Mouse (Mus musculus) stomach, postnatal 0 days (tissue): ENCODE measurements around the gene BC030499. TPM values are rescaled to one million over a fixed set of nuclear protein-coding genes. Genes with fewer than 3 reads are reported as not detected.

ENCODE experiments used
- ATAC-seq: fragments of 200-750 bp; cut with Nextera tagmentation; 2 replicates; pipeline ENCODE4 v1.8.0; 2017; ENCODE audit not compliant: low FRiP score, low TSS enrichment
- DNase-seq: peaks from one replicate; pipeline ENCODE4 v3.0.0-alpha.2; 2016; ENCODE audit warnings: low spot score
- H3K27ac ChIP-seq: fragments of 300-500 bp; sonication (generic); replicated peaks from 2 replicates; pipeline ENCODE4 v1.5.1; 2014; ENCODE audit warnings: mild to moderate bottlenecking, control low read depth
- H3K27me3 ChIP-seq: fragments of 300-500 bp; sonication (generic); 2 replicates; pipeline ENCODE4 v1.6.1; 2014; ENCODE audit warnings: low read length; ENCODE audit not compliant: control insufficient read depth, insufficient read depth
- H3K36me3 ChIP-seq: fragments of 300-500 bp; sonication (generic); 2 replicates; pipeline ENCODE4 v1.6.1; 2014; ENCODE audit warnings: low read length, mixed read lengths; ENCODE audit not compliant: control insufficient read depth, insufficient read depth
- H3K4me1 ChIP-seq: fragments of 300-500 bp; sonication (generic); replicated peaks from 2 replicates; pipeline ENCODE4 v1.6.1; 2014; ENCODE audit warnings: antibody characterized with exemption; ENCODE audit not compliant: control insufficient read depth, insufficient read depth
- H3K4me2 ChIP-seq: fragments of 300-500 bp; sonication (generic); replicated peaks from 2 replicates; pipeline ENCODE4 v1.6.1; 2014; ENCODE audit warnings: low read depth, mild to moderate bottlenecking, control low read depth, moderate library complexity
- H3K4me3 ChIP-seq: fragments of 300-500 bp; sonication (generic); 2 replicates; pipeline ENCODE4 v1.5.1; 2014; ENCODE audit warnings: low read depth, low read length, control low read depth
- H3K9ac ChIP-seq: fragments of 300-500 bp; sonication (generic); 2 replicates; pipeline ENCODE4 v1.6.1; 2014; ENCODE audit warnings: mild to moderate bottlenecking, low read length, control low read depth, mixed read lengths
- H3K9me3 ChIP-seq: fragments of 300-500 bp; sonication (generic); 2 replicates; pipeline ENCODE4 v1.6.1; 2016; ENCODE audit warnings: low read length; ENCODE audit not compliant: control insufficient read depth
- CTCF ChIP-seq: IDR thresholded peaks from 2 replicates; pipeline ENCODE4 v1.5.1; 2016; ENCODE audit warnings: antibody characterized with exemption, low read depth, mild to moderate bottlenecking, moderate library complexity
- EP300 ChIP-seq: optimal IDR thresholded peaks from 2 replicates; pipeline ENCODE3; 2016; ENCODE audit warnings: antibody characterized with exemption
- WGBS: fragments of 180-500 bp; shearing (Covaris S2); extraction: QIAGEN DNeasy Blood & Tissue Kit; methylation state at CpG from one replicate; pipeline ENCODE4 v1.1.7; 2014; 5-methylcytosine and 5-hydroxymethylcytosine counted together
- polyA plus RNA-seq: library from polyadenylated mRNA; unstranded; fragments of >200 nt; fragmentation: Nextera tagmentation; extraction: Ambion mirVana; gene quantifications from 2 replicates; pipeline ENCODE4 v1.2.1, GENCODE M21; 2015

Gene BC030499
- polyA plus RNA-seq, 1 experiment from 2014 or later, result not detected

DNA sequence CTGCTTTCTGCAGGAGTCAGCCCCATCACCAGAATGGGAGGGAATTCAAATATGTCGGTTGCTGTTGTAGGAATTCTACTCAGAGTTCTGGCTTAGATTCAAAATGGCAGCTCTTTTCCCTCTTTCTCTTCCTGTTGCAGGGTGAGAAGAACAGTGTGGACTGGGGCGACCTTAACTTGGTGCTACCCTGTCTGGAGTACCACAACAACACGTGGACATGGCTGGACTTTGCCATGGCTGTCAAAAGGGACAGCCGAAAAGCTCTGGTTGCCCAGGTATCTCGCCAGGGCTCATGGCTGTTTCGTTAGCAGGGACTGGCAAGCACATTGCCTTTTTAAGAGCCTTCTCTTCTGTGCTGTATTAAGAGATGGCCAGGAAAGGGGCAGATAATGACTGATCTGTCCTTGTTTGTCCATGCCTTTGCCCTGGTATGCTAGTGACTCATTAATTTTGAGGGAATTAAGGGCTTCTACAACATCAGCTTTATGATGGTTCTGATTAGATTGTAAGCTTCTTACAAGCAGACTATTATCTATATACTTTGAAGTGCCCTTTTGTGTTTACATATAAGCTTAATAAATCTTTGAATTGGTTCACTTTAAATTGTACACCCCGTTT lies 1.4 kb upstream of the BC030499 start:
- H3K9ac ChIP-seq, result no peak overlapping the region
- ATAC-seq (no peak), DNase-seq (no peak)
- TF ChIP-seq EP300 (no peak), CTCF (no peak)
- no peak overlapping the region for H3K27ac ChIP-seq
- no peak overlapping the region for H3K4me2 ChIP-seq
- H3K4me1 ChIP-seq, result no peaks in the 10 kb centered on the region
- H3K9me3 ChIP-seq, result no peaks in the 10 kb centered on the region
- H3K4me3 ChIP-seq, result no peak overlapping the region
- 85% methylated on average over 7 of the region's 7 CpGs for WGBS
- H3K27me3 ChIP-seq, result no peaks in the 10 kb centered on the region
- peaks cover 23% of the 10 kb centered on the region for H3K36me3 ChIP-seq

DNA sequence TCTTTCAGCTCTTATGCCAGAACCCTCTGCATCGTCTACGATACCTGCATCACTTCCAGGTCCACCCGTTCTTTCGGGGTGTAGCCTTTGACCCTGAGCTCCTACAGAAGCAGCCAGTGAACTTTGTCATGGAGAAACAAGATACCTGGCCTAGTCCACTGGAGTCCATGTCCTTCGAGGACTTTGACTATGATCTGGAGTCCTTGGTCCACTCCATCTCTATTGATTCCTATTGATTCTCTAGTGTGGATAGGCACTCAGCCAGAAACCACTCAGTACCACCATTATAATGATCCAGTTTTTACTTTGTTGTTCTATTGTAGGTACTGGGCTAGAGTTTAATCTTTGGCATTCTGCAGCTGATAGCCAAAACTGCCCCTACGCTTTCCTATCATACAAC lies 3.9 kb downstream of the BC030499 start:
- 95% methylated on average over 6 of the region's 6 CpGs for WGBS
- no peaks in the 10 kb centered on the region; the same call in 1 of the 2 replicates for H3K36me3 ChIP-seq
- no peak overlapping the region for H3K27ac ChIP-seq
- H3K9ac ChIP-seq, result no peak overlapping the region
- no peak for TF ChIP-seq CTCF
- TF ChIP-seq EP300, result no peak
- no peaks in the 10 kb centered on the region for H3K4me1 ChIP-seq
- DNase-seq (no peak), ATAC-seq (no peak)
- no peaks in the 10 kb centered on the region for H3K9me3 ChIP-seq
- H3K4me2 ChIP-seq, result no peak overlapping the region
- no peak overlapping the region for H3K4me3 ChIP-seq
- H3K27me3 ChIP-seq, result no peaks in the 10 kb centered on the region

DNA sequence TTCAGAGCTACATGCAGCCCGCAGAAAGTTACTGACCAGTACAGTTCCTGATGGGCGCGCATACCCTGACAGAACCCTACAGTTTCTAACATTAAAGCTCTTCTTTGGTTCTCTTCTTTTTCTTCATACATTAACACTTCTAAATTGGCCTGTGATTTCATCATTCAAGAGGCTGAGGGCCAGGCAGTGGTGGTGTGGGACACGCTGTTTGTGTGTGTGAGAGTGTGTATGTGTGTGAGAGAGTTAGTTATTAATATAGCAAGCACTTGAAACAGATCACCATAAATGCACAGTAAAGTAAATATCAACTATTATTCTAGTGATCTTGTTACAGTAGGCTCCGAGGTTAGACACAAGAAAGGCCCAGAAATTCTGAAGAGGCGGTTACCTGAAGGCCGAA lies 10.3 kb downstream of the BC030499 start:
- Histone ChIP-seq H3K4me1 (no peaks in the 10 kb centered on the region), H3K9me3 (no peaks in the 10 kb centered on the region), H3K27me3 (no peaks in the 10 kb centered on the region), H3K9ac (0 out of 2 replicates have a peak overlapping the region, but pooled peaks have one; percentile 5), H3K4me2 (peak overlapping the region; percentile 79), H3K4me3 (peak overlapping the region; percentile 64), H3K36me3 (peaks cover 3% of the 10 kb centered on the region; the same call in 1 of the 2 replicates), H3K27ac (no peak overlapping the region)
- TF ChIP-seq CTCF (no peak), EP300 (no peak)
- DNase-seq (no peak), ATAC-seq (peak; percentile 31; the same call in 1 of the 2 replicates)
- WGBS, result 59% methylated on average over 7 of the region's 7 CpGs

DNA sequence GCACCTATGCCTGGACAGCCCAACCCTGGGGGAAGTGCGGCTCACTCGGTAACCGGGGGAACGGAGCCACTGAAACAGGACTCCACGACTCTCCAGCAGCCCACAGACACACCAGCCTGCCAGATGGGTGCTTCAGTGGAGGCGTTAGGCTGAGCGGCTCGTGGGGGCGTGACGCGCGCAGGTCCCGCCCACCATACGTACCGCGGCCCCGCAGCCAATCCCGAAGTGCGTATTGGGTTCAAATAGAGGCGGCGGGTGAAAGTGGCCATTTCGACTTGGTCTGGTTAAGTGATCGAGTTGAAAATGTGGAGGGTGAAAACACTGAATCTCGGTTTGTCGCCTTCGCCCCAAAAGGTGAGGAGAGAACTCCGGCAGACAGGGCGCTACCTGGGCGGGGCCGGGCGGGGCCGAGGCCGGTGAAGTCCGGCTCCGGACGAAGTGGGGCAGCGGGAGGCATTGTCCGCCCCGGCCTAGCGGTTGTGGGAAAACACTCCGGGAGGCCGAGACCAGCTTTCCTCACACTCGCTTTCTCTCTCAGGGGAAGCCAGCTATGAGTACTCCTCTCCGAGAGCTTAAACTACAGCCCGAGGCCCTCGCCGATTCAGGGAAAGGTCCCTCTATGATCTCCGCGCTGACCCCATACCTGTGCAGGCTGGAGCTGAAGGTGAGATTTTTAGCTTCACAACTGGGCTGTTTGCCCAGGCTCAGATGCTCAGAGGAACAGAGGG lies 10.9 kb downstream of the BC030499 start, which contains the start of gene Spag5:
Gene Spag5 (plus strand): TSS at position 173 of the 728 bp plus-strand sequence.
- no peaks in the 10 kb centered on the region for H3K9me3 ChIP-seq
- peak within 1 kb of the TSS; percentile 64 for H3K4me3 ChIP-seq
- H3K4me1 ChIP-seq, result no peaks in the 10 kb centered on the region
- no peaks in the 10 kb centered on the region for H3K27me3 ChIP-seq
- peaks cover 3% of the 10 kb centered on the region; the same call in 1 of the 2 replicates for H3K36me3 ChIP-seq
- no peak for TF ChIP-seq CTCF
- TF ChIP-seq EP300, result no peak
- no peak within 1 kb of the TSS for H3K27ac ChIP-seq
- WGBS, result under 1% methylated on average over 49 of the region's 49 CpGs
- peak; percentile 99 for ATAC-seq
- peak within 1 kb of the TSS; percentile 61 for H3K9ac ChIP-seq
- H3K4me2 ChIP-seq, result peak within 1 kb of the TSS; percentile 79
- DNase-seq, result peak; percentile 90

DNA sequence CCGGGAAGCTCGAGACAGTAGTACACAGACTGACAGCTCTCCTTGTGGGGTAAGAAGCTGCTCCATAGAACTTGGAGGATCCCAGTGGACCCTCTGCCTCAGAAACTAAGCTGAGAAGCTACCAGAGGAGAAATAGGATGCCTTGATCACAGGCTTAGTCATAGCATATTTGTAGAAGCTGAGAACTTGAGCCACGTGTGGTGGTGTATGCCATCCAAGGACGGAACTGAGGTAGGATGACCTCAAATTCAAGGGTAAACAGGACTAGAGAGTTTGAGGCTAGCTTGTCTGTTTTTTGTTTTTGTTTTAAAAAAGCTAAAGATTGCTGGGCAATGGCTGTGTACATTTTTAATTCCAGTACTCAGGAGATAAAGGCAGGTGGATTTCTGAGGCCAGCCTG lies 14.6 kb downstream of the BC030499 start:
- no peaks in the 10 kb centered on the region for H3K4me1 ChIP-seq
- H3K27me3 ChIP-seq, result no peaks in the 10 kb centered on the region
- H3K36me3 ChIP-seq, result peaks cover 3% of the 10 kb centered on the region; the same call in 1 of the 2 replicates
- no peak overlapping the region for H3K4me2 ChIP-seq
- H3K4me3 ChIP-seq, result no peak overlapping the region
- no peak for ATAC-seq
- 90% methylated on average over 4 of the region's 4 CpGs for WGBS
- H3K9ac ChIP-seq, result no peak overlapping the region
- no peak for DNase-seq
- no peak overlapping the region for H3K27ac ChIP-seq
- H3K9me3 ChIP-seq, result no peaks in the 10 kb centered on the region
- TF ChIP-seq CTCF (no peak), EP300 (no peak)

DNA sequence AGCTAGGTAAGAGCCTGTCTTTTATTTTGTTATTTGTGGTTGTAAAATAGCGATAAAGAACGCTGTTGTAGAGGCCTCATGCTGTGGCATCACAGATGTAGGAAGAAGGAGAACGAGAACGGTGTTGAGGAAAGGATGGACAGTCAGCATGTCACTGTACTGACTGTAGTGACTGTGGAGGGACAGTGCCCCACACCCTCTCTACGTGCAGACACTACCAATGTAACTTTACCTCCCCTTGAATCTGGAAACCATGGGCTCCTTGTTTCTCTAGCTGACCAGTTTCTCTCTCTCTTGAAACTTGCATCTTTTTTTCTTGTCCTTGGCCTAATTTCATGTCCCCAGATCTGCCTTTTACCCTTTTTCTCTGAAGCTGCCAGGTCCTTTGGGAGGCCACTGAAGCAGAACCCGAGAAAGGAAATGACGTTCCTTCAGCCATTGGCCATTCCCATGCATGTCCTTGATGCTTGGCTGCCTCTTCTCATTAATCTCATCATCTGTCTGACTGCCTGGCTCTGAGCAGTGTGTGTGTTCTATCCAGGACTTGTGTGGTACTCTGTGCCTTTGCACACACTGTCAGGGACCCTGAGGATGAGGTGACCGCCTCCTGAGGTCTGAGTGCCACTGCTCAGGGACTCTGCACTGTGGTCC lies 20.3 kb downstream of the BC030499 start:
- Histone ChIP-seq H3K4me2 (no peak overlapping the region), H3K27me3 (no peaks in the 10 kb centered on the region), H3K4me3 (no peak overlapping the region), H3K4me1 (no peaks in the 10 kb centered on the region), H3K36me3 (peaks cover 7% of the 10 kb centered on the region), H3K9ac (no peak overlapping the region), H3K9me3 (no peaks in the 10 kb centered on the region), H3K27ac (no peak overlapping the region)
- 90% methylated on average over 8 of the region's 8 CpGs for WGBS
- no peak for ATAC-seq
- TF ChIP-seq EP300 (no peak), CTCF (no peak)
- no peak for DNase-seq
